Mouse (Mus musculus): Measurements from ENCODE around the gene Fam122a. TPM values are rescaled to one million over a fixed set of nuclear protein-coding genes. Genes with fewer than 3 reads are reported as not detected.

Fam122a gene
- total RNA-seq, 2 experiments from 2014 or later, result 28.4 to 33.1 TPM

DNA sequence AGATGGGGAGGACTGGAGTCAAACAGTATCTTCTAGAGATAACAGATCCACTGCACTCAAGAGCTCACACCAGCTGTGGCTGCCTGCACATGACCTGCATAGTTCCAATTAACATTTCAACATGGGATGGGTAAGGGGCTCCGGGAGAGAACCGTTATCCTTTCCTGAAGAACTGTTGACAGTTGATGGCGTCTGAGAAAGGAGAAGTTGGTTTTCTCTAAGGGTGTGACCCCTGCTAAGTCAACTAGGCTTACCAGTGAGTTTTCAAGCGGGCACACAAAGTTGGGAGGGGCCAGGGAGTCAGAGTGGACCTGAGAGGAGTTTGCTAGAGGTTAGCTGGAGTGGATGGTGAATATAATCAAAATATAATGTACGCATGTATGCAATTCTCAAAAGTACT lies 13.1 kb upstream of the Fam122a start:
- DNase-seq, result no peak

DNA sequence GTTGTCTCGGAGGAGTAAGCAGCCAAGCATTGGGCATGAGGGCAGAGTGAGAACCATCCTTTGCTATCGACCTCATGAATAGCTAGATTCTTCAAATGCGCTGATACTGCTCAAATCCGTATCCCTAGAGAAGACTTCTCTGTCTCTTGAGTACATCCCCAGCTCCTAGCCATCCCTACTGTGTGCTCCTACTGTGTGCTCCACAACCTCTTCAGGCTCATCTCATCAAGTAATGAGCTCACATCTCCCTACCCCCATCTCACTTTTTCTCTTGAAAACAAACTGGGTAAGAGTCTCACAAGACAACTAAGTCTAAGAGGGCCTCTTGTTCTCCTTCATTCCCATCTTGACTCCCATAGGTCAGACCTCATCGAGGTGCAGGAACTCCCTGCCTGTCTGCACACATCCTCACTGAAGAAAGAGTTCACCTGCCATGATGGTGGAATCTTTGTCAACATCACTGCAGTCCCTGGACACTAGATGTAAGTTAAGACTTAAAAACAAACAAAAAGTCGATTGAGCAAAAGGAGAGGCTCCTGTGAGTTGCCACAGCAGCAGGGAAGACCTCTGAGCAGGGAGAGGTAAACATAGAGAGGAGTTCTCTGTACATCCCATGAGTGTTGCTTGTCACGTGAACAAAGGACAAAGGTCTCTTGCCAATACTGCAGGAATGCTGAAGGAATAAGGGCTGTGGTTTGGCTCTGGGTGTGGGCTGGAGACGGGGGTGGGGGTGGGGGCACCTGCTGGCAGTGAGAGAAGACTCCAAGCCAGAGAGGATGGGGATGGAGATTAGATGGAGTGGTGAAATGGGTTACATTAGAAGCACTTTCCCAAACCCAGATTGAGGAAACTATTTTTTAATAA lies 9.5 kb upstream of the Fam122a start:
- no peak for DNase-seq

DNA sequence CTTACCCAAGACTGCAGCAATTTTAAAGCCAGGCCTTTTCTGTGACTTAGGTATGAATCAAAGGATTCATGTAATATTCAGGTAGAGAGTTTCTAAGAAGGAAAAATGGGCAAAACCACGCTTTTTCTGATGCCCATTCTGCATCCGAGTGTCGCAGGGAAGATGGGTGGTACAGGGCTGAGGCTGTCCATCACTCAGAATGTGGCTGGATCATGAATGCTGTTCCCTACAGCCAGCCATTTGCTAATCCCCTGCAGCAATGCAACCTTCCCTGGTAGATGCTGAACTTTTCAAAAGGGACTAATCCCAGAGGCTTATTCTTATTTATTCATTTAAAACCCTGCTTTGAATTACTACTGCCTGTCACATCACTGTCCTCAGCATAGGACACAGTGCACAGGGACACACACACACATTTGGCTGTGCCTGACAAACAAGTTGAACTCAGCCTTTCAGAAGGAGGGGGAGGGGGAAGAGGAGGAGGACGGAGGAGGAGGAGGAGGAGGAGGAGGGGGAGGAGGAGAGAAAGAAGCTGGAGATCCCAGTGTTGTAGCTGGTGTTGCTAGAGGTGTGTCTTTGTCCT lies 7.5 kb upstream of the Fam122a start:
- DNase-seq, result no peak

DNA sequence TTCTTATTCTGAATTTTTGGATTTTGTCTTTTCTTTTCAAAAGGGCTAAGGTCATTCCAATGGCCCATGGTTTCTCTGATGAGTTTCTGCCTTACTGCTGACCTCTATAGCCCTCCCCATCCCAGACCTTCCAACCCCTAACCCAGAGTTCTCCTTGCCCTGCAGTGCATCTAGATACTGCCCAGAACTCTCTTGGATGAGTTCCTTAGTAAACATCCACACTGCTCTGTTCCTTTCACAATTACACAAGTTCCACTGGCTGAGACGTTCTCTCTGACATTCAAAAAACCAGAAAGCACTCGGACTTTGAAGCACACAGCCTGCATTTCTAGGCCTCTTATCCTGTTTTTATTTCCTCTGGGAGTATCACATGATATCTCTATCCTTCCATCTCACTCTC lies 3.8 kb upstream of the Fam122a start:
- DNase-seq, result no peak

DNA sequence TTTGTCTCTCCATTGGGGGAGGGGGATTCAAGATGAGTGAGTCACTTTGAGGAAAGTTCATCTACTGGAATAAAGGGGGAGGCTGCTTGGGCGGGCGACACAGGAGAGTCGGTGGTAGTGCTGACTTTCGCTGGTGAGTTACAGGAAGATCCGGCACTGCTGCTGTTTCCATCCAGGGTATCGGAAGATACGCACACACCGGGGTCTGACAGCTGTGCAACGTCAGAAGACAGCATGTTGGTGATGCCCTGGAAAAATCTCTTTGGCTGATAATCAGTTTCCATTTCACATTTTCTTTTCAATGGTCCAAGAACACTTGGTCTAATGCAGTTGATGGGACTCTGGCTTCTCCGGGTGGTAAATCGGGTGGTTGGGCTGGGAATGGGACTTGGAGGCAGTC lies 695 bp downstream of the Fam122a start:
- peak; percentile 48 to 58 for DNase-seq

DNA sequence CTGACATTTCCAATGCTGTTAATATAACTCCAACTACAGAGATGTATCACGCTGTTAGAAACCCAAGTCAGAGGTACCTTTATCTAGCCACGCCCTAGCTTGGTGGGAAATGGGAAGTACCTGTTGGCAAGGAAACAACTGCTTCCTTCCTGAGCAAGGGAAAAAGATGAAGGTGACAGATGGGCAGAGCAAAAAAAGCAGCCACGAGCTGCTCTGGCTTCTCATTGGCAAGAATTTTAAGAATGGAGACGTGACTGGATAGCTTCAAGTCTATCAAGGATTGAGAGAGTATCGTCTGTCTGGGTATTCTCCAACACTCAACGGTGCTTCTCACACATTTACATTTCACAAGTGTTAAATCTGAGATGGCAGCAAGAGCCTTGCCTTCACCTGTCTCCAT lies 1.9 kb downstream of the Fam122a start:
- no peak for DNase-seq

DNA sequence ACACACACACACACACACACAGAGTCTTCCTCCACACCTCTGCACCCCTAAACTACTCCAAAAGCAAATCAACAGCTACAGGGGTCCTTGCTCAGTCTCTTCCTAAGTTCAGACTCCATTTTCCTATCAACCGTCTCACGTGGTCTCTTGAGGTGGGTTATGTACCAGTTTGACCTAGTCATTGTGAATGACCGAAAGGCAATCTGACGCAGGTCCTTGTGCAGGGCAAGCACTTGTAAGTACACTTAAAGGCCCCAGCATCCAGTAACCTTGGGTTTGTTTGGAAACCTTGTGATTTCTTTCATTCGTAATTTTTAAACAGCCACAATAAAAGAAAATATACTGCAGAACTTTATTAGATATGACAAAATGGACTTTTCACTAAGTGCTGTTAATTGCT lies 4.6 kb downstream of the Fam122a start:
- DNase-seq, result no peak

DNA sequence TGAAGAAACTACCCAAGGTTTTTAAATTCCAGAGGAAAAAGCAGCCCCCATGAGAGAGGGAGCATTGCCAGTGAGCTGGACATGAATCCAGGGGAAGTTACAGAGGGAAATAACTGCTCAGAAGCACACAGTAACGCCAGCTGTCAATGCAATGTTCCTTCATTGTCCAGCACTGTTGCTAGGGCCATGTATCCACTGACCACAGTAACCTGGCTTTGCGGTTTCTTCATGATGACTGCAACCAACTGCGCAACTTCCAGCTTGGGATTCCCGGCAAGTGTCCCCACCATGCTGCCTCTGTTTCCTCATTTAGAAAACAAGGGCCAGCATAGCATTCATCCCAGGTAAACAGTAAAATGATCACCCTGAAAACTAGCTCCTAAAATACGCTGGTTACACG lies 5.6 kb downstream of the Fam122a start:
- DNase-seq, result no peak

DNA sequence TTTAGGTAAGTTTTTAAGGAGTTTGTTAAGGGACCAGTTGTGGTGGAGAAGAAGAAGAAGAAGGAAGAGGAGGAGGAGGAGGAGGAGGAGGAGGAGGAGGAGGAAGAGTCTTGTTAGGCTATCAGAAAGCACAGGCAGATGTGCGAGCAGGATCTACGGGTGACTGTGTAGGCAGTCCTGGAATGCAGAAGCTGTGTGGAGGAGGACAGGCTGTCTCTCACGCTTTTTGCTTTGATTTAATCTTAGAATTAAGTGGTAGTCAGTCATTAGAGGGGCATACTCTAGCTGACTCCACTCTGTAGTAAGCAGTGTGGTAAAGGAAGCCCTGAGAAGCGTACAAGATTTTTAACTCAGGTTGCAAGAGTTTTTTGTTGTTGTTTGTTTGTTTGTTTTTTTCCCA lies 7.9 kb downstream of the Fam122a start:
- DNase-seq, result no peak

DNA sequence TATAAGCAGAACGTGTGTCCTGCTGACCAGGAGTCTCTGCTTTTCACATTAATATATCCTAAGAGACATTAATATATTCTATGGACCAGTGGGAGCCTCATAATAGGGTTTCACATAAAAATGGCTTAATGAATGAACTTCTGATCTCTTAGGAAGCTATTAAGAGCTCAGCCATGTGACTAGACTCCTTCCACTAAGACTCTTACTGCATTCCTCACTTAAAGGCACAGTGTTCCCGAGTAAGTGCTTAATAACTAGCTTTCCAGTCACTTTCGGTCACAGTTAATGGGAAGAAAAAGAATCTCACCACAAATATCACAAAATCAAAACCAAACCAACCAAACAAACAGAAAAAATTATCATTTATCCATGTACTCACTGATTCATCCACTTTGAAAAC lies 8.5 kb downstream of the Fam122a start:
- no peak for DNase-seq

DNA sequence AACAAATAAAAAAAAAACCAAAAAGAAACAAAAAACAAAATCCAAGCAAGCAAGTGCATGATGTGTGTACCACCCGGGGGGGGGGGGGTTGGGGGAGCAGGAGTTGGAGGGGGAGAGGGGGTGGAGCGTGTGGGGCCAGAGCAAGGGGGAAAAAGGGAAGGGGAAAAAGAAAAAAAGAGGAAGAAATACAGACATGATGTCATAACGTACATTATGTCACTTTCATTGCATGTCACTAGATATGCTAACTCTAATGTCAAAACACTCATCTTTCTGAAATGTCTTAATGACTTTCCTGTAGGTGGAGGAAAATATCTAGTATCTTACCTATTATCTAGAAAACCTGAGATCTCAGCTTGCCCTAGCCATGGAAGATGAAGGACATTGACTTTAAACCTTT lies 14.1 kb downstream of the Fam122a start:
- no peak for DNase-seq

DNA sequence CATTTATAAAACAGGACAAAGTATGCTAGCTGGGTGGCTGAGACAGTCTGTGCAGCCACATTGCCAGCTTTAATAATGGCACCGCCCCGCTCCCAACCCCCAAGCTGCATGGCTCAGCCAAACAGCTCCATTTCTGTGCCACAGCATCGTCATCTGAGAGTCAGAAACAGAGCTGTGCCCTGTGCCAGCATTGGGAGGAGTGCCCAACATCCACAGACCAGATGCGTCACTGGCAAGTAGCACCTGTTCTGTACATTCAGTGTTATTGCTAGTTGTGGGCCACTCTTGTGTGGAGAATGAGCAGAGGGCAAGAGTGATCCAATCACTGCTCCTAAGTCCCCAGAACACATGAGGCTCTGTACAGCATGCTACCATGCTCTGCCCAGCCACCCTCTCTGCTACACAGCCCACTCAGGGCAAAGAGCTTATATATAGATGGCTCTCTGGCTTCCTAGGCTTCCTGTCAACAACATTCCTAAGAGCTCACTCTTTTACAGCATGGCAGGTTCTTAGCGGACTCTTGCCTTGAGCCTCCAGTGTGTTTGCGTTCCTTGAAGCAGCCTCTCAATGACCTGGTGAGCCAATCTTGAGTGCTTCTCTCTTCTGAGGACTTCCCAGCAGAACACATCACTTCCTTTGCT lies 20.4 kb downstream of the Fam122a start:
- DNase-seq, result peak in 1 of 2 experiments; percentile 8

DNA sequence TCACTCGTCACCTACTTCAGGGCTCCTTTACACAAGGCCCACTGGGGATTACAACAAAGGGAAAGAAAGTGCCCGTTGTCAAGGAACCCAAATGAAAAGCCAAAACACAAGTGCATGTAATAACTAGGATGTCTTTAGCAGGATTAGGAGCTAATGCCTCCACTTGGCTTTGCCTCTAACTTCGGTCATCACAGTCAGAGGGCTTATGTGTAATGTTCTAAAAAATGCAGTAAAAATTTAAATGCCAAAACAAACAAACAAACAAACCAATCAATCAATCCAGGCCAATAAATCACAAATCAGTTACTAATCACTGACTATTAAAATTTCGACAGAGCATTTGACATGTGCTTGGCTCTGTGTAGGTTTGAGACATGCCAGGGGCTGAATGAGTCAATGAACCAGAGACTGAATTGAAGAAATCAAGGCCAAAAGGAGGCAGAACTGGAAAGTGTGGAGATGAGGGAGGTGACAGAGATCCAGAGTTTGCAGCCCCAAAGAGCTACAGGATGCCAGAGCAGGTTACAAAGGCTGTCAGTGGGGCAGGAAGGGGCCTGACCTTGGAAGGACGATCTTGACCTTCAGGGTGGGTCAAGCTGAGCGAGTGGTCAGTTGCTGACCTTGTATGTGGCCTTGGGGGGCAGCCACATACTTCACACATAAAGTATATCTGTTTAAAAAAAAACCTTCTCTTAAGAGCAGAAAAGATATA lies 21.8 kb downstream of the Fam122a start:
- DNase-seq, result peak; percentile 16 to 28

DNA sequence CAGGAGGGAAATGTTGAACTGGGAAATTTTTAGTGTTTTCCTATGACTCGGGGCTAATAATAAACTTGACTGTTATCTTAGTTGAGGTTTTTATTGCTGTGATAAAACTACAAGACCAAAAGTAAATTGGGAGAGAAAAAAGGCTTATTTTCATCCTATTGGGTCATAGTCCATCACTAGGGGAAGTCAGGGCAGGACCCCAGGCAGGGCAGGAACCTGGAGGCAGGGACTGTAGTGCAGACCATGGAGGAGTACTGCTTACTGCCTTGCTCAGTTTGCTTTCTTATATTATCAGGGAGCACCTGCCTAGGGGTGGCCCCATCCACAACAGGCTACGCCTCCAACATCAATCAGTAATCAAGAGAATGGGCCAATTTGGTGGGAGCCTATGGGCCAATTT lies 22.7 kb downstream of the Fam122a start:
- no peak for DNase-seq

DNA sequence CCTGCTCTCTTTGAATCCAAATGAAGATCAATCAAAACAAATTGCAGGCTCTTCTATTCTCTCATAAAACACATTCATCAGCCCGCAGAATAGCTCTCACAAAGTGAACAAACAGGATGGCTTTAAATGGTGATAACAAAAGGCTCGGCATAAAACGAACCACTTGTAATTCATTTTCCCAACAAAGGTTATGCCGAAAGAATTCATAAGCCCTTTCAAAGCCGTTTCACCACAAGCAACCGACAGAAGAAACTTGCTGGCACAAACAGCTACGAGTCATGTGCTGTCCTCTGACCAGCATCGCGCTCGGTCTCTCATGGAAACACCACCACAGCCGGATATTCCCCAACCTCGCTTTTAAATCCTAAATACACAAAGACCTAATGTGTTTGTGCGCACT lies 23.8 kb downstream of the Fam122a start:
- peak in 1 of 2 experiments; percentile 16 for DNase-seq

DNA sequence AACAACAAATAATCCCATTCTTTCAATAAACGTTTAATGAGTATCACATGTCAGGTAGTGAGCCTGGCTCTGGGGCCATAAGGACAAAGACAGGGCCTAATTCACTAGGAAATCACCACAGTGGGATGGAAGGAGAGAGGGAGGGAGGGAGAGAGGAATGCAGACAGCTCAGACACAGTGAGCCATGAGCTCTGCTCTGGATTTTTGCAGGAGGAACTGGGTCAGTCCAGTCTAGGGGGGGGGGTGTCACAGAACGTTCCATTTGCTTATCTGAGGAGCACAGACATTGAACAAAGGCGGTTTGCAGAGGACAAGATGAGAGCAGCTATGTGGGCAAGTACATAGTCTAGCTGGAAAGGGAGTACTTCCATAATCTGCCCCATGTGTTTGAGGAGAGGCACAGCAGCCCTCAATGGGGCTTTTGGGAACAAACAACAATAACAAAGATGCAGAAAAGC lies 24.7 kb downstream of the Fam122a start:
- peak in 1 of 2 experiments; percentile 38 for DNase-seq

DNA sequence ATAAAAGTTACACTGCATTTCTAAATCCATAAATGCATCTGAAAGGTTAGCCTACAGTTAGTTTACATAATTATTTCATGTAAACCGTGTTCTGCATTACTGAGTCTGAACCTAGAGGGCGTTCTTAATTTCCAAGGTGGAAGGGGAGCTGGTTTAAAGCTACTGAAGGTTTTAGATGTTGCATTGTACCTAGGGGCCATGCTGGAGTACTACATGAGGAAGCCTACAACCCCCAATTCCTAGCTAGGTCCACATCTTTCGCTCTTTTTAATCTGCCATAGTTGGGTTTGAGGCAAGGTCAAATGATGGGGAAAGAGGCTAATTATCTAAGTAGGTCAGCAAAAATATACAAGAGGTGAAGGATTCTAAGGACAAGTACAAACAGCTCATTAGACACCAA lies 25.5 kb downstream of the Fam122a start:
- DNase-seq, result no peak

DNA sequence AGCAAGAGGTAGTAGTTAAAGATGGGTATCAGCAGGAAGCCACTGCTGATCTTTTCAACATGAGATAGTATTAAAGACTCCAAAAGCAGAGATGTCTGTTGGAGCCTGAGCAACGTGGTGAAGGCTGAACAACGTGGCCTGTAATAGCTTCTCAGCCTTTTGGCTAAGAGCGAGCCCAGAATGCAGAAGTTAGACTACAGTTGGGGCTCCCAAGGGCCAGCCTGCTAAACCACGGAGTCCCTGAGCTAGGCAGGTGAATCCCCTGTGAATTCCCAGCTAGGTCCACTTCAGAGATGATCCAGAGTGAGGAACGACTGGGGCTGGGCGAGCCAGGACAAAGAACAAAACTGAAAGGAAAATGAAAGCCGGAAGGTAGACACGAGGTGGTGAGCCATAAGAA lies 26.4 kb downstream of the Fam122a start:
- no peak for DNase-seq

DNA sequence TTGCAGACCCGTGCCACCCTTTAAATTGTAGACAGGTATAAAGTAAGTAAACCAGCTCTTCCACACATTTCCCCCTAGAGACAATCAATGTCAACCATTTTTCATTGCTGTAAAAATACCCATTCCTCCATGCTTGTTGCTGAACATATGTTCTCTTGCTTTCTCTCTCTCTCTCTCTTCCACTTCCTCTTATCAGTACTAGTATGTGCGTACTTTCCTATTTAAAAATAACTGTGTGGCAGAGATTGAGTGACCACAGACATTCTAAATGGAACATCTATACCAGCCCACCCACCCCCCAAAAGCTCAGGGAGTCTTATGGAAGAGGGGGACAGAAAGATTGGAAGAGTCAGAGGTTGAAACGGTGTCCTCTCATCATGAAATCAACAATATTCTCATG lies 32.8 kb downstream of the Fam122a start:
- no peak for DNase-seq

DNA sequence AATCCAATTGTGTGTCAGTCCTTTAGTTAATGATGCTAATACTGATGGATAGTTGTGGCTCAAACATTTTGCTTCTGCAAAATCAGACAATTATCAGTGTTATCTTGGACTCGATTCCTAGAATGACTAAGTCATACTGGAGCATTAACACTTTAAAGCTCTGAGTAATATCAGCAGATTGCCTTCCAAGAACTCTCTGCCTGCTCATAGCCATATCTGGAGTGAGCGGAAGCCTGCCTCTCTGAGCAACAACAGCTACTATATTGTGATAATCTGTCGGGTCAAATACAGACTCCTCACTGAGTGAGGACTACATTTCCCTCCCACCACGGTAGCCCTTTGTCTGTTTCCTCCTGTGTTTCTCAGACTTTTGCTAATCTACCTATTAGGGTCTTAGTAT lies 37.4 kb downstream of the Fam122a start:
- DNase-seq, result no peak

DNA sequence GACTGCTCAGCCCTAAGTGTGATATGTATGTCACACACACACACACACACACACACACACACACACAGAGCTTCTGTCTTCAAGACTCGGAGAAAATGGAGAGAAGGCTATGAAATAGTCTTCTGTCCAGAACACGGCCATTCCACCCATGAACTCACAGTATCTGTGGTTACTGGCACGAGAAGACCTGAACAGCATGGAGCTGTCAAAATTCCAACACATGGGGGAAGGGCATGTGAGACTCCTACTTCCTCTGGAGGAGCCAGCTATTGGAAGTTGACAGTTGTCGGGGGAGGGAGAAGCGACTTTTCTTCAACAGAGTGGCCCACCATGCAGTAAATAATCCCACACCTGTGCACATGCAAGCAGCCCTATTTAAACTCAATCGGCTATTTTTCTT lies 42.9 kb downstream of the Fam122a start:
- DNase-seq, result no peak

DNA sequence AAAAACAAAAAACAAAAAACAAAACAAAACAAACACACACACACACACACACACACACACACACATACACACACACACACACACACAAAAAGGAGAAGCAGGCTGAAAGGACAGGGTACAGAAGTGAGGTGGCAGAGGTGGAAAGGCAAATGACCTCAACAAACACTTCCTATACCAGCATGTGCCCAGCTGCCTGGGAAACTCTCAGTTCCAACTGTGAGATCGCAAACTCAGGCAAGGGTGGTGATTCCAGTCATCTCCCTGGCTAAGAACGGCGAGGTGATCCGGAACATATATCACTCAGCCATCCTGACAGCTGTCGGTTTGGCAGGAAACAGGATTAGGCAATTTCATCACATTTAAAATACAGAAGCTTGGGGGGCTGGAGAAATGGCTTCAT lies 44.7 kb downstream of the Fam122a start:
- no peak for DNase-seq

DNA sequence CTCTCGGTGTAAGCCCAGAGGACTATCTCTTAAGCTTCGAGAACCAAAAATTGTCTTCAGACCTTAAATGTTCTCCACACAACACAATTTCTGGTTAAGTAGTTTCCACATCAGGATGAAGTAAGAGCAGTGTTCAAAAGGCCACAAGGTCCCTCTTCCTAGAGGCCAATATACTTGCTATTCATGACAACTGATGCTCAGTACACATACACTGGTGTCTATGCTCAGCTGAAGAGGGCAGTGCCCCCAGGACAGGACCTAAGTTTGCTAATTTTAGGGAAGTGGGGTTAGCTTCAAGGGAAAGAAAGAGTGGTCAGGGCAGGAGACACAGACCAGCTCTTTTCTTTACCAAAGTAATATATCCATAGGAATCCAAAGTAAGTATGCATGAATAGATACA lies 45.8 kb downstream of the Fam122a start:
- DNase-seq, result no peak

All from adrenal gland, postnatal 36 days (tissue).